Mouse (Mus musculus): ENCODE data around the gene Kdm7a. TPM values are rescaled to one million over a fixed set of nuclear protein-coding genes. Genes with fewer than 3 reads are reported as not detected.

The Kdm7a gene
- 10 to 100 TPM in 2 of 3 experiments, 1 to 10 TPM in 1; 8.6 to 13.2 (median 11.6) TPM for polyA plus RNA-seq (2017; shearing (Covaris generic))

GRCm38 (mm10) chr6:39206581-39207461 is at the start of gene Kdm7a:
Gene Kdm7a, minus strand, starts transcription at chr6:39206789.
- peak; percentile 57 for ATAC-seq

GRCm38 (mm10) chr6:39255271-39255670 is 48.7 kb upstream of the Kdm7a start:
- ATAC-seq, result no peak

GRCm38 (mm10) chr6:39250055-39250454 is 43.5 kb upstream of the Kdm7a start:
- ATAC-seq, result no peak

GRCm38 (mm10) chr6:39249176-39249770 is 42.7 kb upstream of the Kdm7a start:
- no peak for ATAC-seq

GRCm38 (mm10) chr6:39244066-39244465 is 37.5 kb upstream of the Kdm7a start:
- no peak for ATAC-seq

GRCm38 (mm10) chr6:39243511-39243961 is 36.9 kb upstream of the Kdm7a start:
- no peak for ATAC-seq

GRCm38 (mm10) chr6:39242718-39243471 is 36.3 kb upstream of the Kdm7a start:
- ATAC-seq, result no peak

GRCm38 (mm10) chr6:39241421-39241891 is 34.9 kb upstream of the Kdm7a start:
- peak; percentile 92 for ATAC-seq

- peak; percentile 23 for ATAC-seq
Observed at GRCm38 (mm10) chr6:39240956-39241355, 34.4 kb upstream of the Kdm7a start.

- ATAC-seq, result no peak
Observed at GRCm38 (mm10) chr6:39237887-39238286, 31.3 kb upstream of the Kdm7a start.

GRCm38 (mm10) chr6:39232617-39233016 is 26.0 kb upstream of the Kdm7a start:
- ATAC-seq, result no peak

GRCm38 (mm10) chr6:39230664-39231063 is 24.1 kb upstream of the Kdm7a start:
- no peak for ATAC-seq

- ATAC-seq, result no peak
Observed at GRCm38 (mm10) chr6:39226610-39226955, 20.0 kb upstream of the Kdm7a start.

GRCm38 (mm10) chr6:39225876-39226609 is 19.5 kb upstream of the Kdm7a start:
- no peak for ATAC-seq

GRCm38 (mm10) chr6:39223328-39223885 is 16.8 kb upstream of the Kdm7a start:
- ATAC-seq, result no peak

- ATAC-seq, result no peak
Observed at GRCm38 (mm10) chr6:39222487-39222886, 15.9 kb upstream of the Kdm7a start.

GRCm38 (mm10) chr6:39217961-39218360 is 11.4 kb upstream of the Kdm7a start:
- no peak for ATAC-seq

GRCm38 (mm10) chr6:39217138-39217537 is 10.5 kb upstream of the Kdm7a start:
- ATAC-seq, result no peak

GRCm38 (mm10) chr6:39214949-39215606 is 8.5 kb upstream of the Kdm7a start:
- no peak for ATAC-seq

- no peak for ATAC-seq
Observed at GRCm38 (mm10) chr6:39209677-39210076, 3.1 kb upstream of the Kdm7a start.

- no peak for ATAC-seq
Observed at GRCm38 (mm10) chr6:39208181-39208580, 1.6 kb upstream of the Kdm7a start.

All from inflammation-experienced regulatory T-cells, adult 6 months (primary cell).